Mouse (Mus musculus): ENCODE measurements around the gene Acrbp. TPM values are rescaled to one million over a fixed set of nuclear protein-coding genes. Genes with fewer than 3 reads are reported as not detected.

The Acrbp gene
- polyA plus RNA-seq, 1 experiment from 2014 or later, result 10.6 TPM

GRCm38 (mm10) chr6:125081797-125082560 is 32.5 kb downstream of the Acrbp start:
- no peaks in the 10 kb centered on the region for H3K9me3 ChIP-seq (ENCODE audit: control insufficient read depth, low read length)
- no peaks in the 10 kb centered on the region for H3K36me3 ChIP-seq (ENCODE audit: control insufficient read depth, insufficient read depth, low read length)
- H3K4me1 ChIP-seq (ENCODE audit: control insufficient read depth, insufficient read depth, low read length), result peaks cover 20% of the 10 kb centered on the region
- H3K27ac ChIP-seq (ENCODE audit: low read length), result peak overlapping the region; percentile 79
- peak overlapping the region; percentile 71 for H3K9ac ChIP-seq (ENCODE audit: low read depth, low read length)
- WGBS, result 25% methylated on average over 45 of the region's 45 CpGs
- ATAC-seq, result peak; percentile 89
- H3K4me2 ChIP-seq (ENCODE audit: low read depth, low read length), result peak overlapping the region; percentile 88
- no peaks in the 10 kb centered on the region for H3K27me3 ChIP-seq (replicated peaks; ENCODE audit: control insufficient read depth, insufficient read depth, low read length)
- H3K4me3 ChIP-seq (ENCODE audit: low read length), result peak overlapping the region; percentile 49

- Histone ChIP-seq H3K9me3 (ENCODE audit: control insufficient read depth, low read length) (no peaks in the 10 kb centered on the region), H3K27me3 (replicated peaks; ENCODE audit: control insufficient read depth, insufficient read depth, low read length) (no peaks in the 10 kb centered on the region), H3K4me3 (ENCODE audit: low read length) (no peak overlapping the region), H3K4me2 (ENCODE audit: low read depth, low read length) (no peak overlapping the region), H3K4me1 (ENCODE audit: control insufficient read depth, insufficient read depth, low read length) (peaks cover 20% of the 10 kb centered on the region), H3K27ac (ENCODE audit: low read length) (no peak overlapping the region), H3K9ac (ENCODE audit: low read depth, low read length) (no peak overlapping the region), H3K36me3 (ENCODE audit: control insufficient read depth, insufficient read depth, low read length) (no peaks in the 10 kb centered on the region)
- ATAC-seq, result no peak
- WGBS, result 80% methylated on average over 7 of the region's 7 CpGs
These were observed 33.4 kb downstream of the Acrbp start for GRCm38 (mm10) chr6:125082801-125083386.

- Histone ChIP-seq H3K9me3 (ENCODE audit: control insufficient read depth, low read length) (no peaks in the 10 kb centered on the region), H3K4me3 (ENCODE audit: low read length) (no peak overlapping the region), H3K4me1 (ENCODE audit: control insufficient read depth, insufficient read depth, low read length) (peaks cover 30% of the 10 kb centered on the region), H3K9ac (ENCODE audit: low read depth, low read length) (0 out of 2 replicates have a peak overlapping the region, but pooled peaks have one; percentile 10), H3K36me3 (ENCODE audit: control insufficient read depth, insufficient read depth, low read length) (no peaks in the 10 kb centered on the region), H3K4me2 (ENCODE audit: low read depth, low read length) (no peak overlapping the region), H3K27me3 (replicated peaks; ENCODE audit: control insufficient read depth, insufficient read depth, low read length) (no peaks in the 10 kb centered on the region), H3K27ac (ENCODE audit: low read length) (no peak overlapping the region)
- 0 out of 2 replicates have a peak, but pooled peaks have one; percentile 2 for ATAC-seq
- 5% methylated on average over 4 of the region's 4 CpGs for WGBS
These were observed 34.9 kb downstream of the Acrbp start for GRCm38 (mm10) chr6:125084424-125084823.

- no peaks in the 10 kb centered on the region for H3K36me3 ChIP-seq (ENCODE audit: control insufficient read depth, insufficient read depth, low read length)
- no peak overlapping the region for H3K4me3 ChIP-seq (ENCODE audit: low read length)
- peak overlapping the region; percentile 96; the same call in 1 of the 2 replicates for H3K27ac ChIP-seq (ENCODE audit: low read length)
- no peak overlapping the region for H3K4me2 ChIP-seq (ENCODE audit: low read depth, low read length)
- no peaks in the 10 kb centered on the region for H3K27me3 ChIP-seq (replicated peaks; ENCODE audit: control insufficient read depth, insufficient read depth, low read length)
- 80% methylated on average over 3 of the region's 3 CpGs for WGBS
- H3K9ac ChIP-seq (ENCODE audit: low read depth, low read length), result no peak overlapping the region
- peaks cover 30% of the 10 kb centered on the region for H3K4me1 ChIP-seq (ENCODE audit: control insufficient read depth, insufficient read depth, low read length)
- H3K9me3 ChIP-seq (ENCODE audit: control insufficient read depth, low read length), result no peaks in the 10 kb centered on the region
- ATAC-seq, result no peak
These were observed 38.4 kb downstream of the Acrbp start for GRCm38 (mm10) chr6:125087937-125088336.

GRCm38 (mm10) chr6:125088561-125089321 is 39.3 kb downstream of the Acrbp start:
- Histone ChIP-seq H3K9ac (ENCODE audit: low read depth, low read length) (peak overlapping the region; percentile 65), H3K27ac (ENCODE audit: low read length) (peak overlapping the region; percentile 96), H3K36me3 (ENCODE audit: control insufficient read depth, insufficient read depth, low read length) (no peaks in the 10 kb centered on the region), H3K9me3 (ENCODE audit: control insufficient read depth, low read length) (no peaks in the 10 kb centered on the region), H3K4me2 (ENCODE audit: low read depth, low read length) (peak overlapping the region; percentile 55), H3K4me3 (ENCODE audit: low read length) (peak overlapping the region; percentile 33), H3K27me3 (replicated peaks; ENCODE audit: control insufficient read depth, insufficient read depth, low read length) (no peaks in the 10 kb centered on the region), H3K4me1 (ENCODE audit: control insufficient read depth, insufficient read depth, low read length) (peaks cover 30% of the 10 kb centered on the region)
- ATAC-seq, result peak; percentile 79
- 2% methylated on average over 20 of the region's 20 CpGs for WGBS

GRCm38 (mm10) chr6:125089521-125090321 is 40.2 kb downstream of the Acrbp start:
- H3K9me3 ChIP-seq (ENCODE audit: control insufficient read depth, low read length), result no peaks in the 10 kb centered on the region
- H3K27ac ChIP-seq (ENCODE audit: low read length), result peak overlapping the region; percentile 96
- ATAC-seq, result peak; percentile 73
- peak overlapping the region; percentile 65 for H3K9ac ChIP-seq (ENCODE audit: low read depth, low read length)
- peaks cover 24% of the 10 kb centered on the region for H3K4me1 ChIP-seq (ENCODE audit: control insufficient read depth, insufficient read depth, low read length)
- WGBS, result 3% methylated on average over 15 of the region's 15 CpGs
- H3K27me3 ChIP-seq (replicated peaks; ENCODE audit: control insufficient read depth, insufficient read depth, low read length), result no peaks in the 10 kb centered on the region
- no peaks in the 10 kb centered on the region for H3K36me3 ChIP-seq (ENCODE audit: control insufficient read depth, insufficient read depth, low read length)
- H3K4me3 ChIP-seq (ENCODE audit: low read length), result peak overlapping the region; percentile 33
- peak overlapping the region; percentile 55 for H3K4me2 ChIP-seq (ENCODE audit: low read depth, low read length)

GRCm38 (mm10) chr6:125090341-125091085 is 41.0 kb downstream of the Acrbp start:
- Histone ChIP-seq H3K9ac (ENCODE audit: low read depth, low read length) (peak overlapping the region; percentile 65), H3K27me3 (replicated peaks; ENCODE audit: control insufficient read depth, insufficient read depth, low read length) (no peaks in the 10 kb centered on the region), H3K4me2 (ENCODE audit: low read depth, low read length) (peak overlapping the region; percentile 55), H3K36me3 (ENCODE audit: control insufficient read depth, insufficient read depth, low read length) (no peaks in the 10 kb centered on the region), H3K4me3 (ENCODE audit: low read length) (no peak overlapping the region; the same call in 1 of the 2 replicates), H3K27ac (ENCODE audit: low read length) (peak overlapping the region; percentile 96), H3K9me3 (ENCODE audit: control insufficient read depth, low read length) (no peaks in the 10 kb centered on the region), H3K4me1 (ENCODE audit: control insufficient read depth, insufficient read depth, low read length) (peaks cover 24% of the 10 kb centered on the region)
- WGBS, result 46% methylated on average over 10 of the region's 10 CpGs
- no peak for ATAC-seq

- H3K4me2 ChIP-seq (ENCODE audit: low read depth, low read length), result no peak overlapping the region
- H3K9me3 ChIP-seq (ENCODE audit: control insufficient read depth, low read length), result no peaks in the 10 kb centered on the region
- no peak overlapping the region for H3K27ac ChIP-seq (ENCODE audit: low read length)
- peaks cover 24% of the 10 kb centered on the region for H3K4me1 ChIP-seq (ENCODE audit: control insufficient read depth, insufficient read depth, low read length)
- H3K4me3 ChIP-seq (ENCODE audit: low read length), result no peak overlapping the region
- no peak overlapping the region for H3K9ac ChIP-seq (ENCODE audit: low read depth, low read length)
- H3K27me3 ChIP-seq (replicated peaks; ENCODE audit: control insufficient read depth, insufficient read depth, low read length), result no peaks in the 10 kb centered on the region
- WGBS, result 89% methylated on average over 5 of the region's 5 CpGs
- no peak for ATAC-seq
- no peaks in the 10 kb centered on the region for H3K36me3 ChIP-seq (ENCODE audit: control insufficient read depth, insufficient read depth, low read length)
These were observed 42.9 kb downstream of the Acrbp start for GRCm38 (mm10) chr6:125092372-125092771.
